Mouse (Mus musculus) left cerebral cortex, adult 9 months (tissue): ENCODE measurements around the gene Trim29.

Experiments
- DNase-seq, 2 experiments: peaks; one replicate each; pipeline ENCODE4 v3.0.0; 2022; ENCODE audit warnings: low spot score in 2 of 2

The Trim29 gene

GRCm38 (mm10) chr9:43384400-43384799 lies 73.8 kb downstream of the Trim29 start:
- no peak for DNase-seq
